ENCODE assay signal across 11 mouse cellular contexts in genomic region chr3:66087608-66088007, GRCm38 (mm10).
"Had no signal": no experiment of that assay in that cellular context is flagged by ENCODE, and none has a peak within 500 bp of the region (broad histone marks: within the 10 kb centered on the region; RNA-seq: fewer than 3 reads in every experiment).

No protein-coding gene starts in this region.

- ATAC-seq: liver, postnatal 0 days; midbrain, embryonic 15.5 days had no signal

- DNase-seq: kidney, adult 11 months; kidney, postnatal 14 days; liver, embryonic 13.5 days; liver, postnatal 0 days; lung, postnatal 14 days; retina, postnatal 1 day; right cerebral cortex, postnatal 4 days; spleen, adult 18-20 months; thymus, adult 2 months; thymus, postnatal 25 days had no signal
